Mouse (Mus musculus) stomach, embryonic 15.5 days (tissue): ENCODE measurements around the gene R3hdm2. TPM values are rescaled to one million over a fixed set of nuclear protein-coding genes. Genes with fewer than 3 reads are reported as not detected.

Source experiments
- ATAC-seq: fragments of 200-750 bp; cut with Nextera tagmentation; 2 replicates; pipeline ENCODE4 v1.8.0; 2017; ENCODE audit warnings: low read depth, moderate number of reproducible peaks, moderate TSS enrichment; ENCODE audit not compliant: insufficient read depth, low FRiP score
- H3K27ac ChIP-seq: fragments of 300-500 bp; sonication (generic); 2 replicates; pipeline ENCODE4 v1.5.1; 2015; ENCODE audit warnings: mild to moderate bottlenecking, inconsistent platforms
- H3K27me3 ChIP-seq: fragments of 300-500 bp; sonication (generic); replicated peaks from 2 replicates; pipeline ENCODE4 v1.6.1; 2015; ENCODE audit warnings: inconsistent platforms
- H3K36me3 ChIP-seq: fragments of 300-500 bp; sonication (generic); 2 replicates; pipeline ENCODE4 v1.6.1; 2015; ENCODE audit warnings: inconsistent platforms
- H3K4me1 ChIP-seq: fragments of 300-500 bp; sonication (generic); 2 replicates; pipeline ENCODE4 v1.6.1; 2015; ENCODE audit warnings: inconsistent platforms
- H3K4me2 ChIP-seq: fragments of 300-500 bp; sonication (generic); 2 replicates; pipeline ENCODE4 v1.6.1; 2015; ENCODE audit warnings: mild to moderate bottlenecking, inconsistent platforms
- H3K4me3 ChIP-seq: fragments of 300-500 bp; sonication (generic); replicated peaks from 2 replicates; pipeline ENCODE4 v1.5.1; 2015; ENCODE audit warnings: inconsistent platforms
- H3K9ac ChIP-seq: fragments of 300-500 bp; sonication (generic); 2 replicates; pipeline ENCODE4 v1.6.1; 2015; ENCODE audit warnings: inconsistent platforms
- H3K9me3 ChIP-seq: fragments of 300-500 bp; sonication (generic); 2 replicates; pipeline ENCODE4 v1.6.1; 2016; ENCODE audit warnings: inconsistent platforms
- WGBS: fragments of 180-500 bp; shearing (Covaris S2); methylation state at CpG from one replicate; pipeline ENCODE4 v1.1.7; 2015; 5-methylcytosine and 5-hydroxymethylcytosine counted together
- polyA plus RNA-seq: library from polyadenylated mRNA; unstranded; fragments of >200 nt; fragmentation: Nextera tagmentation; extraction: Ambion mirVana; gene quantifications from 2 replicates; pipeline ENCODE4 v1.2.1, GENCODE M21; 2015

The R3hdm2 gene
- polyA plus RNA-seq, 1 experiment from 2014 or later: 26.5 TPM

DNA sequence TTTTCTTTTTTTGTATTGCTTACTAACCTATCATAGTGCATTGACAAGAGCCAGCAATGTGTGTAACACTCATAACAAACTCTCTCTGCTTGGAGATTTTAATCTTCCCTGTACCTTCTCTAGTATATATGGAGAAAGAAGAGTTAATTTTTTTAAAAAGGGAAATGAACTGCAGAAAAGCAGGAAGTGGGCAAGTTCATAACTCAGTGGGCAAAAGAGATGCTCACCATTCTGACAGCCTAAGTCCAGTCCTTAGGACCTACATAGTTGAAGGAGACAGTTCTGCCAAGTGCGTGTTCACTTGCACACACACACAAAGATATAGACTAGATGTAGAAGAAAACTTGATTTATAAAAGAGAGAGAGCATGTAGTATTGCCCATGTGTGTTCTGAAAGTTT, 47.9 kb downstream of the R3hdm2 start:
- Histone ChIP-seq H3K36me3 (no peaks in the 10 kb centered on the region), H3K27me3 (no peaks in the 10 kb centered on the region), H3K4me2 (no peak overlapping the region), H3K27ac (no peak overlapping the region), H3K9me3 (no peaks in the 10 kb centered on the region), H3K4me1 (peaks cover 13% of the 10 kb centered on the region; the same call in 1 of the 2 replicates), H3K9ac (no peak overlapping the region), H3K4me3 (no peak overlapping the region)
- WGBS: 77% methylated on average over 1 of the region's 1 CpGs
- ATAC-seq: no peak

DNA sequence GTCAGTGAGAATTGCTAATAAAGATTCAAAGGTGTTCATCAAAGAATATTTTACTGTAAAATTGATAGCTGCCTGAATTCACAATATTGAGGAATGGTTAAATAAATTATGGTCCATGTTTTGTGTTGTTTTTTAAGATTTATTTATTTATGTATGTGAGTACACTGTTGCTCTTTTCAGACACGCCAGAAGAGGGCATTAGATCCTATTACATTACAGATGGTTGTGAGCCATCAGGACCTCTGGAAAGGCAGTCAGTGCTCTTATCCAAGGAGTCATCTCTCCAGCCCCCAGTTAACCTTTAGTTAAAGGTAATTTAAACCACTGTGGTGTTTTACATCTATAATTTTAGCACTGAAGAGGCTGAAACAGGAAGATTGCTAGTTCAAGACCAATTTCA, 49.4 kb downstream of the R3hdm2 start:
- H3K4me3 ChIP-seq: no peak overlapping the region
- ATAC-seq: no peak
- no peaks in the 10 kb centered on the region for H3K36me3 ChIP-seq
- H3K4me1 ChIP-seq: peaks cover 13% of the 10 kb centered on the region; the same call in 1 of the 2 replicates
- no peak overlapping the region for H3K9ac ChIP-seq
- H3K27me3 ChIP-seq: no peaks in the 10 kb centered on the region
- no peak overlapping the region for H3K4me2 ChIP-seq
- no peak overlapping the region for H3K27ac ChIP-seq
- 67% methylated on average over 1 of the region's 1 CpGs for WGBS
- H3K9me3 ChIP-seq: no peaks in the 10 kb centered on the region

- no peaks in the 10 kb centered on the region for H3K9me3 ChIP-seq
- no peak overlapping the region for H3K9ac ChIP-seq
- no peak for ATAC-seq
- H3K4me1 ChIP-seq: no peaks in the 10 kb centered on the region
- WGBS: 90% methylated on average over 4 of the region's 4 CpGs
- H3K4me3 ChIP-seq: no peak overlapping the region
- 0 out of 2 replicates have a peak, but pooled peaks cover 4% of the 10 kb centered on the region for H3K36me3 ChIP-seq
- H3K27me3 ChIP-seq: no peaks in the 10 kb centered on the region
- no peak overlapping the region for H3K27ac ChIP-seq
- H3K4me2 ChIP-seq: no peak overlapping the region
Measured at GRCm38 (mm10) chr10:127432466-127432865, 52.3 kb downstream of the R3hdm2 start.

GRCm38 (mm10) chr10:127437354-127438113, 57.4 kb downstream of the R3hdm2 start:
- no peaks in the 10 kb centered on the region for H3K9me3 ChIP-seq
- H3K4me3 ChIP-seq: no peak overlapping the region
- no peaks in the 10 kb centered on the region for H3K27me3 ChIP-seq
- H3K36me3 ChIP-seq: 0 out of 2 replicates have a peak, but pooled peaks cover 4% of the 10 kb centered on the region
- no peak overlapping the region for H3K27ac ChIP-seq
- no peak overlapping the region for H3K4me2 ChIP-seq
- no peak overlapping the region for H3K9ac ChIP-seq
- ATAC-seq: no peak
- 89% methylated on average over 5 of the region's 5 CpGs for WGBS
- H3K4me1 ChIP-seq: no peaks in the 10 kb centered on the region

DNA sequence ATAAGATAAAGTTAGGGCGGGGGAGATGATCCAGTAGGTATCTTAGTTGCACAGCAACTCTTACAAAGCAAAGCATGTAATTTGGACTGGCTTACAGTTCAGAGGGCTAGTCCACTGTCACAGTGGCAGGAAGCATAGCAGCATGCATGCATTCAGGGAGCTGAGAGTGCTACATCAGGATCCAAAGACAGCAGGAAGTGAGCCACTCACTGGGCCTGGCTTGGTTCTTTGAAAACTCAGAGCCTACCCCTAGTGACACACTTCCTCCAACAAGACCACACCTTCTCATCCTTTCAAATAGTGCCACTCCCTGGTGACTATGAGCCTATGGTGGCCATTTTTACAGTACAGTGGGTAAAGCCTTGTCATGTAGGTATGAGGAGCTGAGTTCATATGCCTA, 73.6 kb downstream of the R3hdm2 start:
- H3K9me3 ChIP-seq: no peaks in the 10 kb centered on the region
- no peak overlapping the region for H3K27ac ChIP-seq
- H3K4me1 ChIP-seq: no peaks in the 10 kb centered on the region
- WGBS: 91% methylated on average over 1 of the region's 1 CpGs
- no peak for ATAC-seq
- no peaks in the 10 kb centered on the region for H3K27me3 ChIP-seq
- H3K4me3 ChIP-seq: no peak overlapping the region
- no peak overlapping the region for H3K9ac ChIP-seq
- H3K4me2 ChIP-seq: no peak overlapping the region
- H3K36me3 ChIP-seq: peaks cover 23% of the 10 kb centered on the region

DNA sequence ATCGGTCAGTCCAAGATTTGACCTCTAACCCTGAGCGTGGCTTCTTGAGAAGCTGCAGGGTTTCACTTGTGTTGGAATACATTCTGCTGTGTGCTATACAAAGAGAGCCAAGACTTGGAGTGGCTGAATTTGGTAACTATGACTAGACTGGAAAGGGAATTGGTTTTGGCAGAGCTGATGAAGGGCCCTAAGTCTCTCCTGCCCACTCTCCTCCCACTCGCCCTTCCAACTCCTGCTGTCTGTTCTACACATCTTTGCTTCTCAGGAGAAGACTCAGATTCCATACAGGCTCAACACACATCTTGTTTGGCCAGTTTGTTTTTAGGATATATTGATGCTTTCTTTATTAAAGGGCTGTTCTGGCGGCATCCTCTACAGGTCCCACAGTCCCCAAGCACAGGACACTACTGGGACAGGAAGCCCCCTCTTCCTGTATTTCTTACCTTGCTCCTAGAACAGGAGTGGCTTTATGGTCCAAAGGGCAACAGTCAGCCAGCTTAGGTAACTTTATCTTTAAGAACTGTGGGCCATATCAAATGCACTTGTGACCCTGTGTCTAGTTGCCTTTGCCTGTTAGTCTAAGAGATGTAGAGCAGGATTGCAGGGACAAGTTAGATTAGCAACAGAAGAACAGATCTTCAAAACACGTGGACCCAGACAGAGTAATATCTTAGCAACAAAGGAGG, 82.4 kb downstream of the R3hdm2 start:
- WGBS: 79% methylated on average over 5 of the region's 5 CpGs
- Histone ChIP-seq H3K4me3 (no peak overlapping the region), H3K4me2 (no peak overlapping the region), H3K4me1 (no peaks in the 10 kb centered on the region), H3K9ac (no peak overlapping the region), H3K36me3 (peaks cover 25% of the 10 kb centered on the region), H3K9me3 (no peaks in the 10 kb centered on the region), H3K27ac (no peak overlapping the region), H3K27me3 (no peaks in the 10 kb centered on the region)
- no peak for ATAC-seq

DNA sequence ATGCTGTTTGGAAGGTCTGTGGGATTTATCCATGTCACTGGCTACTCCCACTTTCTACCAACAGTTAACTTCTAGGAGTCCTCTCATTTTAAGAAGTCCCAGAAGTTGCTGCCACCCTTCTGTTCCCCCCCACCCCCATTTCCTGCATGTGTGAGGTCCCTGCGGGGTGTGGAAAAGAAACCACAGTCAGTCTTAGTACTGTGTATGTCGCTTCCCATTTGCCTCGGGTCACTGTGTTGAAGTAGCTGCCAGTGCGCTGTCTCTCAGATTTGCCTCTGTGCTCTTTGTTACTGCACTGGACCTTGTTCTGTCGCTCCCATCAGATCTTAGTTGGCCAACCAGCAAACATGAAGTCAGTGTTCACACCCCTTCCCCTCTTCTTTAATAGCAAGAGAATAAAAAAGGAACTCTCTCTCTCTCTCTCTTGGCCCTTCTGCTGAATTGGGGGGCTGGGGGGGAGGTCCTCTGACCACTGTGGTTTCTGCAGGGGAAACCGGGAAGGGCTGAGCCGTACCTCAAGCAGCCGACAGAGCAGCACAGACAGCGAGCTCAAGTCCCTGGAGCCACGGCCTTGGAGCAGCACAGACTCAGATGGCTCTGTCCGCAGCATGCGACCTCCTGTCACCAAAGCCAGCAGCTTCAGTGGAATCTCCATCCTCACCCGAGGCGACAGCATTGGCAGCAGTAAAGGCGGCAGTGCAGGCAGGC, 91.3 kb downstream of the R3hdm2 start:
- no peak for ATAC-seq
- Histone ChIP-seq H3K9me3 (no peaks in the 10 kb centered on the region), H3K4me1 (peaks cover 4% of the 10 kb centered on the region; the same call in 1 of the 2 replicates), H3K36me3 (peaks cover 17% of the 10 kb centered on the region), H3K4me3 (no peak overlapping the region), H3K27ac (no peak overlapping the region), H3K4me2 (no peak overlapping the region), H3K9ac (no peak overlapping the region), H3K27me3 (no peaks in the 10 kb centered on the region)
- 56% methylated on average over 15 of the region's 15 CpGs for WGBS

DNA sequence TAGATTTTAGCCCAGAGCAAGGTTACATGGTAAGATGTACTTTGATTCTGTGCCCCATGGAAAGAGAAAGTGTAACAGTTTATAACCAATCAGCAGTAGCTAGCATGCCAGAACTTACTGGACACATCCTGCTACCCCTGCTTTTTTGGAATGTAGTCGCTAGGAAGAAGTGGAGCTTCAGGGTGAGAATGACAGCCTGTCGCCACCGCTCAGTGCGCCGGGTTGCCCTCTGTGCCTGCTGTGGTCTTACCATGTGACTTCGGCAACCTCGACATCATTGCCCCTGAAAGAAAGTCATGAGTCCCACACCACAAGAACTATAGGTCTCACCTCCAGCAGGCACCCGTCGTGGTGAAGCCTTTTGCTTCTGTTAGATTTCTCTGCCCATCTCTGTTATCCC, 92.6 kb downstream of the R3hdm2 start:
- H3K9me3 ChIP-seq: no peaks in the 10 kb centered on the region
- no peak overlapping the region for H3K4me3 ChIP-seq
- H3K36me3 ChIP-seq: peaks cover 14% of the 10 kb centered on the region
- no peak overlapping the region for H3K9ac ChIP-seq
- ATAC-seq: no peak
- peaks cover 4% of the 10 kb centered on the region; the same call in 1 of the 2 replicates for H3K4me1 ChIP-seq
- H3K4me2 ChIP-seq: no peak overlapping the region
- H3K27ac ChIP-seq: no peak overlapping the region
- 84% methylated on average over 9 of the region's 9 CpGs for WGBS
- H3K27me3 ChIP-seq: no peaks in the 10 kb centered on the region

DNA sequence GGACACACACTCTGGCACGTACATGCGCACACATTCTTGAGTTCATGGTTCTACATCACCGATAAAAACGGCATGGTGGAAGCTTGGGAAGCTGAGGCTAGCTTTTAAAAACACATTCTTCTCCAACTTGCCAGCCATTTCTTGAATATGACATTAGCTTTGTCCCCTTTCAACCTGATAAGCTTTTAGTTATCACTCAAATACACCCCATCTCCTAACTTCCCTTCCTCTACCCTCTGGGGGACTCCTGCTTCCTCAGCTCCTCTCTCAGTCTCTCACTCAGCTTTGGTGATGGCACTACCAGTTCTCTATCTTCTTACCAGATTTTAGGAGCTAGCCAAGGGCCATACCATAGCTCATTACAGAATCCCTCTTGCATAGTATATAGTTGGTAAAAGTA, 95.0 kb downstream of the R3hdm2 start:
- no peaks in the 10 kb centered on the region for H3K9me3 ChIP-seq
- 92% methylated on average over 4 of the region's 4 CpGs for WGBS
- no peak overlapping the region for H3K4me3 ChIP-seq
- H3K4me2 ChIP-seq: no peak overlapping the region
- no peaks in the 10 kb centered on the region for H3K27me3 ChIP-seq
- ATAC-seq: no peak
- H3K9ac ChIP-seq: no peak overlapping the region
- peaks cover 14% of the 10 kb centered on the region for H3K36me3 ChIP-seq
- H3K4me1 ChIP-seq: peaks cover 4% of the 10 kb centered on the region; the same call in 1 of the 2 replicates
- no peak overlapping the region for H3K27ac ChIP-seq

DNA sequence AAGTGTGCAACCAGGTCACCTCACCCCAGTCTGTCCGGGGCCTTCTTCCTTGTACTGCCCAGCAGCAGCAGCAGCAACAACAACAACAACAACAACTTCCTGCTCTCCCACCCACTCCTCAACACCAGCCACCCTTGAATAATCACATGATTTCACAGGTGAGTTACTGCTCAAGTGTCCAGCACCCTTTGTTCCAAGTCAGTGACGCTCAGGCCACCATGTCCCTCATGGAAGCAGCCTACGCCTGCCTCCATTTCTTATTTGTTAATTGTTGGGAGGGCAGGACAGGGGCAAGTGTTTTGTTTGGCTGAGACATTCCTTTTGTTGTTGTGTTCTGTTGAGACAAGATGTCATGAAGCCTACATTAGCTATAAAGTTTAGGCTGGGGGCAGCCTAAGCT, 96.4 kb downstream of the R3hdm2 start:
- Histone ChIP-seq H3K27ac (no peak overlapping the region), H3K4me3 (no peak overlapping the region), H3K4me2 (no peak overlapping the region), H3K9ac (no peak overlapping the region), H3K36me3 (peaks cover 11% of the 10 kb centered on the region), H3K27me3 (no peaks in the 10 kb centered on the region), H3K9me3 (no peaks in the 10 kb centered on the region), H3K4me1 (peaks cover 3% of the 10 kb centered on the region; the same call in 1 of the 2 replicates)
- WGBS: 83% methylated on average over 3 of the region's 3 CpGs
- ATAC-seq: no peak

DNA sequence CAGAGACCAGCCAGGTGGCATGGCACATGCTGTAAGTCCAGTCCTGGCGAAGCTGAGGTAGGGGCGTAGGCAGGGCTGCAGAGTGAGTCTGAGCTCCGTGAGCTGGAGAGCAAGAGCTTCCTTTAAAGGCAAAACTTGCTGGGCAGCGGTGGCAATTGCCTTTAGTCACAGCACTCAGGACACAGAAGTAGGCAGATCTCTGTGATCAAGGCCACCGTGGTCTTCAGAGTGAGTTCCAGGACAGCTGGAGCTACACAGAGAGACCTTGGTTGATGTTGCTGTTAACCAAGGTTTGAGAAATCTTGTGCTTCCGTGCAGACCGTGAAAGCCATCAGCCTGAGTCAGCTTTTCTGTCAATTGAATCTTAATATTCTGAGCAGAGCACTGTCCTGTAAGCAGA, 97.2 kb downstream of the R3hdm2 start:
- Histone ChIP-seq H3K4me3 (no peak overlapping the region), H3K4me2 (no peak overlapping the region), H3K27me3 (no peaks in the 10 kb centered on the region), H3K9me3 (no peaks in the 10 kb centered on the region), H3K9ac (no peak overlapping the region), H3K36me3 (peaks cover 11% of the 10 kb centered on the region), H3K4me1 (no peaks in the 10 kb centered on the region), H3K27ac (no peak overlapping the region)
- no peak for ATAC-seq
- 89% methylated on average over 7 of the region's 7 CpGs for WGBS

- 97% methylated on average over 4 of the region's 4 CpGs for WGBS
- no peak overlapping the region for H3K9ac ChIP-seq
- ATAC-seq: no peak
- H3K4me1 ChIP-seq: no peaks in the 10 kb centered on the region
- H3K4me3 ChIP-seq: no peak overlapping the region
- H3K27me3 ChIP-seq: no peaks in the 10 kb centered on the region
- H3K27ac ChIP-seq: no peak overlapping the region
- no peaks in the 10 kb centered on the region for H3K9me3 ChIP-seq
- H3K36me3 ChIP-seq: peaks cover 10% of the 10 kb centered on the region
- no peak overlapping the region for H3K4me2 ChIP-seq
Measured at GRCm38 (mm10) chr10:127479131-127479530, 99.0 kb downstream of the R3hdm2 start.
